ENCODE assay signal across 12 mouse cellular contexts in the genomic region with DNA sequence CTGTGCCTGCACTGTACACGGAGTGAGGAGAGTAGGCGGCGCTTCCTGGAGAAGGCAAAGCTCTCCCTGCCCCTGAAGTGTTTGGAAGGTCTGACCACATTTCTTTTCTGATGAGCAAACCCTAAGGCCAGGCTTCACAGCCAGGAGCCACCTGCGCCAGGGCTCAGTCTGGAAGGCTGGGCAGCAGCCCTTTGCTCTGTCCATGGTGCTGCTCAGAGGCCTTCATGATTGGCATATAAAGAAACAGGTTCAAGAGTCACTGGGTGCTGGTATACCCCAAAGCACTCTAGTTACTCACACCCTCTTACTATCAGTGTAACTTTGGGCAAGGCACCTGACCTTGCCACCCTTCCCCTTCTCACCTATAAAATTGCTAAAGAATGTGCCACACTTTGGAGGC.
A peak's percentile ranks its signal among the peaks of the same experiment; 100 is the strongest.
DNase-seq lines count a peak whose midpoint lies in the region; ATAC-seq lines count a peak whose summit lies in the region.
"Had no signal": no experiment of that assay in that cellular context is flagged by ENCODE, and none has a peak within 500 bp of the region (broad histone marks: within the 10 kb centered on the region; RNA-seq: fewer than 3 reads in every experiment).

No protein-coding gene starts in this region.

- no peak overlapping the region for H3K4me2 ChIP-seq in embryonic facial prominence, embryonic 11.5 days (ENCODE audit: low read depth, low read length)
- H3K4me2 ChIP-seq: embryonic facial prominence, embryonic 12.5 days had no signal

- H3K9me3 ChIP-seq in embryonic facial prominence, embryonic 11.5 days (replicated peaks; ENCODE audit: control insufficient read depth, low read length), result no peaks in the 10 kb centered on the region
- H3K9me3 ChIP-seq: embryonic facial prominence, embryonic 12.5 days had no signal

- DNase-seq in kidney, adult 18-20 months, result peak; percentile 7
- DNase-seq in kidney, adult 11 months, result no peak
- DNase-seq in 3T3-L1 (ENCODE audit: low read depth, low spot score) (peak; percentile 29), ES-CJ7 (ENCODE audit: low read depth, low spot score) (peak; percentile 35)
- peak; percentile 81 for DNase-seq in embryonic facial prominence, embryonic 11.5 days (ENCODE audit: low spot score)
- no peak for DNase-seq in cerebellum, postnatal 14 days
- no peak for DNase-seq in cerebellum, postnatal 4 days (ENCODE audit: low spot score in 2 of 2)
- DNase-seq in cerebellum, adult 18-20 months, result no peak
- DNase-seq: layer of hippocampus, postnatal 36 days; thymus, adult 18-20 months had no signal

- no peak overlapping the region for H3K4me3 ChIP-seq in embryonic facial prominence, embryonic 11.5 days (ENCODE audit: low read depth, low read length)
- H3K4me3 ChIP-seq: embryonic facial prominence, embryonic 12.5 days had no signal

- 16% methylated on average over 4 of the region's 4 CpGs for WGBS in embryonic facial prominence, embryonic 11.5 days

- no peaks in the 10 kb centered on the region for H3K27me3 ChIP-seq in embryonic facial prominence, embryonic 11.5 days (ENCODE audit: control insufficient read depth, insufficient read depth, low read length)

- no peaks in the 10 kb centered on the region for H3K36me3 ChIP-seq in embryonic facial prominence, embryonic 11.5 days (replicated peaks; ENCODE audit: control insufficient read depth, insufficient read depth, low read depth, low read length)
- H3K36me3 ChIP-seq: embryonic facial prominence, embryonic 12.5 days had no signal

- ATAC-seq in embryonic facial prominence, embryonic 11.5 days (replicated peaks; ENCODE audit: insufficient number of reproducible peaks, low FRiP score, low TSS enrichment, low read depth), result no peak
- ATAC-seq: activated CD4-positive, CD25-positive, alpha-beta regulatory T cell, adult 4 months had no signal

- H3K4me1 ChIP-seq in embryonic facial prominence, embryonic 11.5 days (ENCODE audit: control insufficient read depth, insufficient read depth, low read length), result no peaks in the 10 kb centered on the region
- H3K4me1 ChIP-seq: embryonic facial prominence, embryonic 12.5 days had no signal

- no peak overlapping the region for H3K9ac ChIP-seq in embryonic facial prominence, embryonic 11.5 days (replicated peaks; ENCODE audit: low read length)
- H3K9ac ChIP-seq: embryonic facial prominence, embryonic 12.5 days had no signal

- no peak overlapping the region for H3K27ac ChIP-seq in embryonic facial prominence, embryonic 11.5 days (replicated peaks; ENCODE audit: low read depth, low read length)
- H3K27ac ChIP-seq: embryonic facial prominence, embryonic 12.5 days had no signal

Comparison
In these comparisons a context has a peak if more than half of its experiments do, and no peak if none do; other contexts are left out.
1. DNase-seq: peak in kidney, adult 18-20 months (single experiment), 3T3-L1 (single experiment), ES-CJ7 (single experiment) and embryonic facial prominence, embryonic 11.5 days (single experiment); none in kidney, adult 11 months (single experiment), cerebellum, postnatal 14 days (0 of 2), cerebellum, postnatal 4 days (0 of 2) and cerebellum, adult 18-20 months (0 of 2).